Mouse (Mus musculus) left cerebral cortex, adult 8-10 months (tissue): Measurements from ENCODE around the gene Ackr2. TPM values are rescaled to one million over a fixed set of nuclear protein-coding genes. Genes with fewer than 3 reads are reported as not detected.

ENCODE experiments used
- total RNA-seq, 4 experiments: library from RNA; stranded (reverse); gene quantifications; 2 replicates each; pipeline ENCODE4 v1.2.4; 2022

Gene Ackr2
- total RNA-seq, 4 experiments from 2014 or later = 4.5 to 11.2 (median 5.5) TPM

Other genes starting within 250 kb of the Ackr2 start
- 10 to 100 TPM; 24.9 to 28.6 (median 26.6) TPM for gene Sec22c, start 192.9 kb upstream of the Ackr2 start, total RNA-seq
- gene Ss18l2, start 188.0 kb upstream of the Ackr2 start, total RNA-seq = 10 to 100 TPM; 77.1 to 81.7 (median 78.5) TPM
- gene Nktr, start 179.2 kb upstream of the Ackr2 start, total RNA-seq = 100 to 1,000 TPM in 1 of 4 experiments, 10 to 100 TPM in 3; 89.5 to 103 (median 92.6) TPM
- gene Zfp651, start 139.0 kb upstream of the Ackr2 start, total RNA-seq = 100 to 1,000 TPM in 3 of 4 experiments, 10 to 100 TPM in 1; 96.9 to 107 (median 105) TPM
- 10 to 100 TPM in 1 of 4 experiments, 1 to 10 TPM in 3; 7.6 to 10.9 (median 8.8) TPM for gene Klhl40, start 120.7 kb upstream of the Ackr2 start, total RNA-seq
- gene Hhatl, start 105.8 kb upstream of the Ackr2 start, total RNA-seq = 10 to 100 TPM; 18.6 to 24.6 (median 23.2) TPM
- 1 to 10 TPM; 6.1 to 7.6 (median 6.5) TPM for gene Ccdc13, start 58.9 kb upstream of the Ackr2 start, total RNA-seq
- gene Higd1a, start 40.0 kb upstream of the Ackr2 start, total RNA-seq = 100 to 1,000 TPM in 1 of 4 experiments, 10 to 100 TPM in 3; 86.5 to 102 (median 89.7) TPM
- gene Cyp8b1, start 17.9 kb downstream of the Ackr2 start, total RNA-seq = not detected
- gene Fam198a, start 52.6 kb downstream of the Ackr2 start, total RNA-seq = 1 to 10 TPM; 5.1 to 6.9 (median 6.5) TPM
- gene Pomgnt2, start 98.8 kb downstream of the Ackr2 start, total RNA-seq = 10 to 100 TPM; 40.1 to 46.1 (median 41.8) TPM
- gene Snrk, start 218.9 kb downstream of the Ackr2 start, total RNA-seq = 100 to 1,000 TPM; 105 to 111 (median 109) TPM